Comparison of ENCODE assay signal across 10 mouse cellular contexts in the genomic region with DNA sequence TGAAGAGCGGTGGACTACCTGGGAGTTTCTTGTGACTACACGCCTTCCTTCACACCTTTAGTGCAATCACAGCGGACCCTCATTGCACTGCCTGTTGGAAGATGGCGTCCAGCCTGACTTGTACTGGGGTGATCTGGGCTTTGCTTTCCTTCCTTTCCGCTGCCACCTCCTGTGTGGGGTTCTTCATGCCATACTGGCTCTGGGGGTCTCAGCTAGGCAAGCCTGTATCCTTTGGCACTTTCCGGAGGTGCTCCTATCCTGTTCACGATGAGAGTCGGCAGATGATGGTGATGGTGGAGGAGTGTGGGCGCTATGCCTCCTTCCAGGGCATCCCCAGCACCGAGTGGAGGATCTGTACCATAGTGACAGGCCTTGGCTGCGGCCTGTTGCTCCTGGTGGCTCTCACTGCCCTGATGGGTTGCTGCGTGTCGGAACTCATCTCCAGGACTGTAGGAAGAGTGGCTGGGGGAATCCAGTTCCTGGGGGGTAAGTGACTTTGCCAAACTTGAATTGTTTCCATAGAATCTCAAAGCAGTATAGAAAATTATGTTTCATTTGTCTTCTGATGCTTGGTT. TPM values are rescaled to one million over a fixed set of nuclear protein-coding genes. Genes with fewer than 3 reads are reported as not detected.
DNase-seq lines count a peak whose midpoint lies in the region; ATAC-seq and TF ChIP-seq lines count a peak whose summit lies in the region.
"Had no signal": no experiment of that assay in that cellular context is flagged by ENCODE, and none has a peak within 500 bp of the region (broad histone marks: within the 10 kb centered on the region; RNA-seq: fewer than 3 reads in every experiment).

No protein-coding gene starts in this region.

- peak overlapping the region; percentile 85; the same call in 1 of the 2 replicates for H3K4me2 ChIP-seq in forebrain, embryonic 12.5 days
- H3K4me2 ChIP-seq in lung, embryonic 15.5 days, result peak overlapping the region; percentile 92
- peak overlapping the region; percentile 27 for H3K4me2 ChIP-seq in intestine, embryonic 16.5 days (ENCODE audit: low read depth, low read length)
- H3K4me2 ChIP-seq: liver, embryonic 15.5 days had no signal

- no peak for TF ChIP-seq POLR2A in small intestine, adult 2 months (IDR thresholded peaks at IDR 0.05; ENCODE audit: low read depth, low read length)

- DNase-seq in forebrain, embryonic 10.5 days (ENCODE audit: extremely low spot score, low spot score), result no peak
- DNase-seq in lung, adult 18-20 months, result no peak
- no peak for DNase-seq in B cell, adult 2 months
- no peak for DNase-seq in ovary, postnatal 14 days (ENCODE audit: low spot score)

- H3K4me1 ChIP-seq in forebrain, embryonic 12.5 days, result peaks cover 17% of the 10 kb centered on the region
- H3K4me1 ChIP-seq in forebrain, embryonic 10.5 days, result peaks cover 30% of the 10 kb centered on the region
- H3K4me1 ChIP-seq in lung, embryonic 15.5 days, result peaks cover 47% of the 10 kb centered on the region
- H3K4me1 ChIP-seq in intestine, embryonic 16.5 days (ENCODE audit: control insufficient read depth, insufficient read depth, low read length), result peaks cover 11% of the 10 kb centered on the region; the same call in 1 of the 2 replicates
- H3K4me1 ChIP-seq in small intestine, adult 2 months (ENCODE audit: control insufficient read depth, insufficient read depth, insufficient read length, low read length), result no peaks in the 10 kb centered on the region; the same call in 1 of the 2 replicates

- ATAC-seq in forebrain, embryonic 12.5 days (ENCODE audit: low FRiP score), result no peak
- ATAC-seq in lung, embryonic 15.5 days (ENCODE audit: borderline replicate concordance, extremely low read depth, low FRiP score, low TSS enrichment), result no peak
- ATAC-seq in intestine, embryonic 16.5 days, result no peak
- ATAC-seq: inflammation-experienced regulatory T-cells, adult 6 months had no signal

- no peak overlapping the region for H3K27ac ChIP-seq in forebrain, embryonic 12.5 days
- no peak overlapping the region for H3K27ac ChIP-seq in forebrain, embryonic 10.5 days
- H3K27ac ChIP-seq in lung, embryonic 15.5 days, result peak overlapping the region; percentile 79
- H3K27ac ChIP-seq in intestine, embryonic 16.5 days (ENCODE audit: low read length), result no peak overlapping the region
- H3K27ac ChIP-seq in small intestine, adult 2 months (ENCODE audit: insufficient read depth, low read depth, low read length), result no peak overlapping the region
- H3K27ac ChIP-seq: liver, embryonic 15.5 days had no signal

- H3K9me3 ChIP-seq in forebrain, embryonic 12.5 days, result no peaks in the 10 kb centered on the region
- no peaks in the 10 kb centered on the region for H3K9me3 ChIP-seq in forebrain, embryonic 10.5 days
- no peaks in the 10 kb centered on the region for H3K9me3 ChIP-seq in lung, embryonic 15.5 days
- no peaks in the 10 kb centered on the region for H3K9me3 ChIP-seq in intestine, embryonic 16.5 days (ENCODE audit: control insufficient read depth, low read length)
- H3K9me3 ChIP-seq: liver, embryonic 15.5 days had no signal

- 93% methylated on average over 13 of the region's 13 CpGs for WGBS in forebrain, embryonic 12.5 days
- 94% methylated on average over 13 of the region's 13 CpGs for WGBS in forebrain, embryonic 10.5 days
- 83% methylated on average over 13 of the region's 13 CpGs for whole genome bisulfite sequencing in lung, embryonic 15.5 days
- 89% methylated on average over 13 of the region's 13 CpGs for WGBS in intestine, embryonic 16.5 days
- WGBS in small intestine, adult 2 months, result 89% methylated on average over 13 of the region's 13 CpGs

- H3K4me3 ChIP-seq in forebrain, embryonic 12.5 days (replicated peaks), result peak overlapping the region; percentile 5; the same call in 1 of the 2 replicates
- no peak overlapping the region for H3K4me3 ChIP-seq in forebrain, embryonic 10.5 days
- peak overlapping the region; percentile 68 for H3K4me3 ChIP-seq in lung, embryonic 15.5 days
- H3K4me3 ChIP-seq in intestine, embryonic 16.5 days (ENCODE audit: low read length), result no peak overlapping the region
- H3K4me3 ChIP-seq in small intestine, adult 2 months (ENCODE audit: low read depth, low read length), result peak overlapping the region; percentile 40
- H3K4me3 ChIP-seq: liver, embryonic 15.5 days had no signal

- TF ChIP-seq CTCF in small intestine, adult 2 months (IDR thresholded peaks at IDR 0.05; ENCODE audit: extremely low read depth, insufficient read length, insufficient replicate concordance, low read depth, low read length), result no peak

- peaks cover 15% of the 10 kb centered on the region; the same call in 1 of the 2 replicates for H3K27me3 ChIP-seq in forebrain, embryonic 12.5 days
- peaks cover 43% of the 10 kb centered on the region for H3K27me3 ChIP-seq in forebrain, embryonic 10.5 days (ENCODE audit: poor library complexity, severe bottlenecking)
- H3K27me3 ChIP-seq in lung, embryonic 15.5 days, result no peaks in the 10 kb centered on the region
- H3K27me3 ChIP-seq in intestine, embryonic 16.5 days (replicated peaks; ENCODE audit: control insufficient read depth, insufficient read depth, low read length), result peaks cover 9% of the 10 kb centered on the region; the same call in 1 of the 2 replicates
- peaks cover 26% of the 10 kb centered on the region for H3K27me3 ChIP-seq in small intestine, adult 2 months (ENCODE audit: control insufficient read depth, insufficient read depth, low read length)

- H3K36me3 ChIP-seq in forebrain, embryonic 12.5 days (replicated peaks), result no peaks in the 10 kb centered on the region
- 0 out of 2 replicates have a peak, but pooled peaks cover 3% of the 10 kb centered on the region for H3K36me3 ChIP-seq in forebrain, embryonic 10.5 days (replicated peaks)
- no peaks in the 10 kb centered on the region for H3K36me3 ChIP-seq in lung, embryonic 15.5 days
- no peaks in the 10 kb centered on the region for H3K36me3 ChIP-seq in intestine, embryonic 16.5 days (ENCODE audit: control insufficient read depth, insufficient read depth, low read length)
- no peaks in the 10 kb centered on the region for H3K36me3 ChIP-seq in small intestine, adult 2 months (ENCODE audit: control insufficient read depth, insufficient read depth, low read length)
- H3K36me3 ChIP-seq: liver, embryonic 15.5 days had no signal

- no peak overlapping the region for H3K9ac ChIP-seq in forebrain, embryonic 12.5 days
- no peak overlapping the region for H3K9ac ChIP-seq in lung, embryonic 15.5 days
- H3K9ac ChIP-seq in intestine, embryonic 16.5 days (ENCODE audit: low read depth, low read length), result no peak overlapping the region
- H3K9ac ChIP-seq: liver, embryonic 15.5 days had no signal

RNA-seq across cellular contexts. Expression of a gene that starts 2.0 kb away (rescaled TPM):
- 28.9 and 33.4 TPM in 2 replicates for polyA plus RNA-seq in forebrain, embryonic 12.5 days (2016; fragmentation: Nextera tagmentation; extraction: Ambion mirVana)
- 21.7 and 22.9 TPM in 2 replicates for polyA plus RNA-seq in forebrain, embryonic 10.5 days (2016; fragmentation: Nextera tagmentation; extraction: Ambion mirVana)
- 79.3 and 82.4 TPM in 2 replicates for polyA plus RNA-seq in lung, embryonic 15.5 days (2015; fragmentation: Nextera tagmentation; extraction: Ambion mirVana)
- 39.3 and 39.6 TPM in 2 replicates for polyA plus RNA-seq in intestine, embryonic 16.5 days (2015; fragmentation: Nextera tagmentation; extraction: Ambion mirVana)
- 15.7 and 22.7 TPM in 2 replicates for polyA plus RNA-seq in small intestine, adult 2 months (2012; rRNA removed)
- polyA plus RNA-seq: inflammation-experienced regulatory T-cells, adult 6 months had no signal

RNA-seq across cellular contexts. Expression of a gene that starts 26.3 kb away (rescaled TPM):
- 53.2 and 57.5 TPM in 2 replicates for polyA plus RNA-seq in forebrain, embryonic 12.5 days (2016; fragmentation: Nextera tagmentation; extraction: Ambion mirVana)
- 37.8 and 39.4 TPM in 2 replicates for polyA plus RNA-seq in forebrain, embryonic 10.5 days (2016; fragmentation: Nextera tagmentation; extraction: Ambion mirVana)
- 39.4 and 46.1 TPM in 2 replicates for polyA plus RNA-seq in lung, embryonic 15.5 days (2015; fragmentation: Nextera tagmentation; extraction: Ambion mirVana)
- 37.5 and 40.4 TPM in 2 replicates for polyA plus RNA-seq in intestine, embryonic 16.5 days (2015; fragmentation: Nextera tagmentation; extraction: Ambion mirVana)
- 7.6 and 11.9 TPM in 2 replicates for polyA plus RNA-seq in small intestine, adult 2 months (2012; rRNA removed)

Comparison
In these comparisons a context has a peak if more than half of its experiments do, and no peak if none do; other contexts are left out.
1. H3K4me3 ChIP-seq: peak in forebrain, embryonic 12.5 days (single experiment), lung, embryonic 15.5 days (single experiment) and small intestine, adult 2 months (single experiment); none in forebrain, embryonic 10.5 days (single experiment) and intestine, embryonic 16.5 days (single experiment).
2. H3K4me2 ChIP-seq: peak in every context shown above with its lines; median percentile 92 in lung, embryonic 15.5 days; 85 in forebrain, embryonic 12.5 days; 27 in intestine, embryonic 16.5 days.